Mouse (Mus musculus): ENCODE results near the gene Efna1. TPM values are rescaled to one million over a fixed set of nuclear protein-coding genes. Genes with fewer than 3 reads are reported as not detected.

Gene Efna1
- total and polyA plus RNA-seq, 3 experiments: not detected

DNA sequence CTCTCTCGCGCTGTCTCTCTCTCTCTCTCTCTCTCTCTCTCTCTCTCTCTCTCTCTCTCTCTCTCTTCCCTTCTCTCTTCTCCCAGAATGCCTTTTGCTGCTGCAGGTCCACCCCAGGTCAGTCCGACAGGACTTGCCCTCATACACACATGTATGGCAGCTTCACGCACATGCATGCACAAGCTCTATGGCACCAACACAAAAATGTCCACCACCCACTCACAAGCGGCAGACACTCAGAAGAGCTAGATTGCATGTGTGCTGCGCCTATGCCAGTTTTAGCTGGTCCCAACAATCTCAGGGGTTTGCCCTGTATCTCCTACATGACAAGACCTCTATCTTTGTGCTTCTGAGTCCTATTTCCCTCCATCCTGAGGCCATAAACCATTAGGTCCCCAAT, 36.3 kb upstream of the Efna1 start:
- TF ChIP-seq GABPA (IDR thresholded peaks at IDR 0.05; ENCODE audit: low read depth, low read length): no peak
- 0 out of 2 replicates have a peak, but pooled peaks have one; percentile 11 for TF ChIP-seq SIN3A (IDR thresholded peaks at IDR 0.05; ENCODE audit: low read length)
- Histone ChIP-seq H3K9me3 (replicated peaks; ENCODE audit: insufficient read depth, low read length) (no peaks in the 10 kb centered on the region), H3K4me3 (ENCODE audit: control insufficient read depth in 1 of 2, insufficient read depth in 1 of 2, low read depth in 2 of 2, low read length in 2 of 2) (no peak overlapping the region), H3K36me3 (ENCODE audit: control insufficient read depth in 1 of 2, insufficient read depth in 2 of 2, low read length in 2 of 2) (no peaks in the 10 kb centered on the region), H3K4me1 (ENCODE audit: control insufficient read depth in 1 of 2, insufficient read depth in 2 of 2, low read length in 2 of 2) (peaks cover 4 to 5% of the 10 kb centered on the region in 2 experiments), H3K9ac (ENCODE audit: control insufficient read depth, low read depth, low read length, poor library complexity, severe bottlenecking) (no peak overlapping the region), H3K27ac (ENCODE audit: control insufficient read depth, low read depth, low read length) (no peak overlapping the region), H3K27me3 (ENCODE audit: control insufficient read depth in 1 of 2, insufficient read depth in 2 of 2, low read length in 2 of 2) (peaks cover 27% of the 10 kb centered on the region in 2 experiments), H3K79me2 (ENCODE audit: control insufficient read depth, insufficient read depth, low read length, poor library complexity) (no peaks in the 10 kb centered on the region)
- no peak for DNase-seq (ENCODE audit: low read depth, low spot score)

- H3K36me3 ChIP-seq (ENCODE audit: control insufficient read depth in 1 of 2, insufficient read depth in 2 of 2, low read length in 2 of 2): no peaks in the 10 kb centered on the region
- H3K4me3 ChIP-seq (ENCODE audit: control insufficient read depth in 1 of 2, insufficient read depth in 1 of 2, low read depth in 2 of 2, low read length in 2 of 2): no peak overlapping the region
- TF ChIP-seq TAL1 (IDR thresholded peaks at IDR 0.05; ENCODE audit: low read length) (no peak), GABPA (IDR thresholded peaks at IDR 0.05; ENCODE audit: low read depth, low read length) (no peak), ETS1 (IDR thresholded peaks at IDR 0.05; ENCODE audit: low read depth, low read length) (no peak), SIN3A (IDR thresholded peaks at IDR 0.05; ENCODE audit: low read length) (peak; percentile 56; the same call in 1 of the 2 replicates), ELF1 (IDR thresholded peaks at IDR 0.05; ENCODE audit: low read depth, low read length) (peak; percentile 34; the same call in 1 of the 2 replicates), MYC (IDR thresholded peaks at IDR 0.05; ENCODE audit: low read depth, low read length) (no peak), MAZ (IDR thresholded peaks at IDR 0.05; ENCODE audit: low read depth, low read length) (peak; percentile 52; the same call in 1 of the 2 replicates), JUND (IDR thresholded peaks at IDR 0.05; ENCODE audit: low read depth, low read length) (peak; percentile 46; the same call in 1 of the 2 replicates), HCFC1 (IDR thresholded peaks at IDR 0.05; ENCODE audit: low read depth, low read length) (no peak), ZC3H11A (IDR thresholded peaks at IDR 0.05; ENCODE audit: low read depth, low read length) (peak; percentile 94), POLR2AphosphoS2 (IDR thresholded peaks at IDR 0.05; ENCODE audit: low read length) (no peak), CTCF (IDR thresholded peaks at IDR 0.05 in 2 of 3, conservative IDR thresholded peaks at IDR 0.05 in 1 of 3; ENCODE audit: control insufficient read depth in 1 of 3, insufficient read depth in 1 of 3, low read depth in 2 of 3, low read length in 3 of 3, poor library complexity in 1 of 3, severe bottlenecking in 1 of 3) (peak; percentile 97 to 99 (median 98); a peak in 5 of 6 replicates), TBP (IDR thresholded peaks at IDR 0.05; ENCODE audit: low read depth, low read length) (no peak), CHD1 (IDR thresholded peaks at IDR 0.05; ENCODE audit: low read depth, low read length) (no peak), USF1 (IDR thresholded peaks at IDR 0.05; ENCODE audit: low read depth, low read length) (no peak), RAD21 (IDR thresholded peaks at IDR 0.05; ENCODE audit: low read depth, low read length) (peak; percentile 98), SMC3 (IDR thresholded peaks at IDR 0.05; ENCODE audit: low read depth, low read length) (peak; percentile 97), MAX (IDR thresholded peaks at IDR 0.05; ENCODE audit: low read length) (no peak), USF2 (IDR thresholded peaks at IDR 0.05; ENCODE audit: borderline replicate concordance in 1 of 2, insufficient read depth in 1 of 2, low read depth in 1 of 2, low read length in 2 of 2) (no peak)
- DNase-seq (ENCODE audit: low read depth, low spot score): peak; percentile 88
- H3K79me2 ChIP-seq (ENCODE audit: control insufficient read depth, insufficient read depth, low read length, poor library complexity): no peaks in the 10 kb centered on the region
- H3K27me3 ChIP-seq (ENCODE audit: control insufficient read depth in 1 of 2, insufficient read depth in 2 of 2, low read length in 2 of 2): peaks cover 24 to 25% of the 10 kb centered on the region in 2 experiments
- peaks cover 0 to 1% of the 10 kb centered on the region in 2 experiments; a peak in 2 of 4 replicates for H3K4me1 ChIP-seq (ENCODE audit: control insufficient read depth in 1 of 2, insufficient read depth in 2 of 2, low read length in 2 of 2)
- no peak overlapping the region for H3K27ac ChIP-seq (ENCODE audit: control insufficient read depth, low read depth, low read length)
- no peak overlapping the region for H3K9ac ChIP-seq (ENCODE audit: control insufficient read depth, low read depth, low read length, poor library complexity, severe bottlenecking)
- H3K9me3 ChIP-seq (replicated peaks; ENCODE audit: insufficient read depth, low read length): no peaks in the 10 kb centered on the region
Observed at GRCm38 (mm10) chr3:89316833-89317232, 35.9 kb upstream of the Efna1 start.

All from MEL (cell line).